Mouse (Mus musculus): ENCODE measurements around the gene Gnmt. TPM values are rescaled to one million over a fixed set of nuclear protein-coding genes. Genes with fewer than 3 reads are reported as not detected.
A peak's percentile ranks its signal among the peaks of the same experiment; 100 is the strongest.

The Gnmt gene
- total and polyA plus RNA-seq, 3 experiments: 0.62 to 1.6 TPM; not detected in 1

DNA sequence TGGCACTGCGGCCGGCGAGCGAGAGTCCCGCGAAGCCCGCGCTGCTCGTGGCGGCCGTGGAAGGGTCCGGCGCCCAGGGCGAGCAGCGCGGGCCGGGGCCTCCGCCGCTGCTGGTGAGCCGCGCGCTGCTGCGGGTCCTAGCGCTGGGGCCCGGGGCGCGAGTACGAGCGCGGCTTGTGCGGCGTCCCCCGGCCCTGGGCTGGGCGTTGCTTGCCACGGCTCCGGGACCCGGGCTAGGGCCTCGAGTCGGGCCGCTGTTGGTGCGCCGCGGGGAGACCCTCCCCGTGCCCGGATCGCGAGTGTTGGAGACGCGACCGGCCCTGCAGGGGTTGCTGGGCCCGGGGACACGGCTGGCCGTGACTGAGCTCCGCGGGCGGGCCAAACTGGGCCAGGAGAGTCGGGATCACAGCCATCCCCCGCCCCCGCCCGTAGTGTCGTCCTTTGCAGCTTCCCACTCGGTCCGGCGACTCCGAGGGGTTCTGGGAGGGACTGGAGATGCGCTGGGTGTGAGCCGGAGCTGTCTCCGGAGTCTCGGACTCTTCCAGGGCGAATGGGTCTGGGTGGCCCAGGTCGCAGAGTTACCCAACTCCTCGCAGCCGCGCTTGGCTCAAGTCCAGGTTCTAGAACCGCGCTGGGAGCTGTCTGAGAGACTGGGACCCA is 17.2 kb downstream of the Gnmt start:
- Histone ChIP-seq H3K27ac (ENCODE audit: control insufficient read depth, low read depth, low read length) (peak overlapping the region; percentile 70), H3K9ac (ENCODE audit: control insufficient read depth, low read depth, low read length, poor library complexity, severe bottlenecking) (peak overlapping the region; percentile 99), H3K4me3 (ENCODE audit: control insufficient read depth in 1 of 2, insufficient read depth in 1 of 2, low read depth in 2 of 2, low read length in 2 of 2) (peak overlapping the region; percentile 84 to 99), H3K4me1 (ENCODE audit: control insufficient read depth in 1 of 2, insufficient read depth in 2 of 2, low read length in 2 of 2) (peaks cover 0 to 16% of the 10 kb centered on the region in 2 experiments; a peak in 2 of 4 replicates), H3K36me3 (ENCODE audit: control insufficient read depth in 1 of 2, insufficient read depth in 2 of 2, low read length in 2 of 2) (peaks cover 4 to 6% of the 10 kb centered on the region in 2 experiments), H3K27me3 (ENCODE audit: control insufficient read depth in 1 of 2, insufficient read depth in 2 of 2, low read length in 2 of 2) (no peaks in the 10 kb centered on the region), H3K79me2 (ENCODE audit: control insufficient read depth, insufficient read depth, low read length, poor library complexity) (peaks cover 21% of the 10 kb centered on the region), H3K9me3 (replicated peaks; ENCODE audit: insufficient read depth, low read length) (no peaks in the 10 kb centered on the region)
- TF ChIP-seq GATA1 (IDR thresholded peaks at IDR 0.05; ENCODE audit: low read depth, low read length): no peak
- no peak for TF ChIP-seq SMC3 (IDR thresholded peaks at IDR 0.05; ENCODE audit: low read depth, low read length)
- TF ChIP-seq E2F4 (IDR thresholded peaks at IDR 0.05; ENCODE audit: borderline replicate concordance, low read depth, low read length): no peak
- TF ChIP-seq ELF1 (IDR thresholded peaks at IDR 0.05; ENCODE audit: low read depth, low read length): no peak
- TF ChIP-seq TCF12 (IDR thresholded peaks at IDR 0.05; ENCODE audit: low read depth, low read length): no peak
- no peak for TF ChIP-seq NELFE (IDR thresholded peaks at IDR 0.05; ENCODE audit: low read depth, low read length)
- TF ChIP-seq POLR2AphosphoS2 (IDR thresholded peaks at IDR 0.05; ENCODE audit: low read length): no peak
- TF ChIP-seq CHD1 (IDR thresholded peaks at IDR 0.05; ENCODE audit: low read depth, low read length): no peak
- no peak for TF ChIP-seq TAL1 (IDR thresholded peaks at IDR 0.05; ENCODE audit: low read length)
- no peak for TF ChIP-seq POLR2AphosphoS5 (IDR thresholded peaks at IDR 0.05; ENCODE audit: borderline replicate concordance, low read depth, low read length)
- TF ChIP-seq ZKSCAN1 (IDR thresholded peaks at IDR 0.05; ENCODE audit: low read depth, low read length): no peak
- no peak for TF ChIP-seq MAZ (IDR thresholded peaks at IDR 0.05; ENCODE audit: low read depth, low read length)
- TF ChIP-seq SIN3A (IDR thresholded peaks at IDR 0.05; ENCODE audit: low read length): no peak; the same call in 1 of the 2 replicates
- no peak for TF ChIP-seq NRF1 (IDR thresholded peaks at IDR 0.05; ENCODE audit: insufficient read depth, low read depth, low read length, poor library complexity, severe bottlenecking)
- TF ChIP-seq MEF2A (IDR thresholded peaks at IDR 0.05; ENCODE audit: extremely low read depth, insufficient replicate concordance, low read depth, low read length, poor library complexity, severe bottlenecking): no peak
- TF ChIP-seq BHLHE40 (IDR thresholded peaks at IDR 0.05; ENCODE audit: borderline replicate concordance, low read depth, low read length): no peak
- no peak for TF ChIP-seq ZC3H11A (IDR thresholded peaks at IDR 0.05; ENCODE audit: low read depth, low read length)
- no peak for TF ChIP-seq CHD2 (IDR thresholded peaks at IDR 0.05; ENCODE audit: low read length)
- no peak; the same call in 1 of the 2 replicates for TF ChIP-seq MXI1 (IDR thresholded peaks at IDR 0.05; ENCODE audit: low read depth, low read length)
- peak; percentile 59 for DNase-seq (ENCODE audit: low read depth, low spot score)
